Mouse (Mus musculus) liver, postnatal 0 days (tissue): ENCODE data around the gene Grap.

Source experiments
- CTCF ChIP-seq: sonication (generic); IDR thresholded peaks from 2 replicates; pipeline ENCODE4 v1.5.1; 2016; ENCODE audit warnings: antibody characterized with exemption, low read depth
- EP300 ChIP-seq: IDR thresholded peaks from 2 replicates; pipeline ENCODE4 v1.6.1; 2016; ENCODE audit warnings: antibody characterized with exemption, low read depth, mild to moderate bottlenecking

DNA sequence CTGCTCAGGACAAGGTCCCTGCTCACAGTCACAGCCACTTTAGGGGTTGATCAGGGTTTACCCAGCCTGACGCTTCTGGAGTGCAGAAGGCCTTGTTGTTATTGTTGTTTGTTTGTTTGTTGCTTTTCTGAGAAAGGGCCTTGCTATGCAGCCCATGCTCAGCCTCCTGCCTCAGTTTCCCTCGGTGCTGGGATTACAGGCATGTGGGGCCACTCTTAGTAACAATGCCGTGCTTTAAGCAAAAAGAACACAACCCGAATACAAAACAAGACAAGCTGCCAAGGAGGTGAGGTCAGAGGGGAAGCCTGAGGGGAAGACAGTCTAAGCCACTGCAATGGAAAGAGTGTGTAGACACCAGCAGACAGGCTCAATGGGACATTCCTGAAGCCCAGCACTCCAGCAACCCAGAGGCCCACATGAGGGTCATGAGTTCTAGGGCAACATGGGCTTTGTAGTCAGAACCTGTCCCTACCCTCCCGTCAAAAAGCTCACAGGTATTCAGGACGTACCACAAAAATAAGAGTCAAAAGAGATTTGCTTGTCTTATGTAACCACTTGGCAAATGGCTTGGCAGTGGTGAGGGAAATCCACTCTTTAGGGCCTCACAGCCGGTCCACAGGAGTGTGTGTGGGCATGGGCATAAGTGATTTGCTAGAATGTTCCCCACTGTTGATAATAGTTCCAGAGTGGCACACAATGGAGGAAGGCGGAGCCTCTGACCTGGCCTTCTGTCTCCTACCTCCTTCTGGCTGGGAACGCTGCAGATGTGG is 36.4 kb upstream of the Grap start:
- TF ChIP-seq CTCF (no peak), EP300 (no peak)
